Mouse (Mus musculus): ENCODE data around the gene Camkmt. TPM values are rescaled to one million over a fixed set of nuclear protein-coding genes. Genes with fewer than 3 reads are reported as not detected.

Camkmt gene
- polyA plus RNA-seq, 1 experiment from 2014 or later, result 12.1 TPM

- DNase-seq (ENCODE audit: low spot score), result peak; percentile 42
Measured at GRCm38 (mm10) chr17:85485065-85485945, 395.0 kb downstream of the Camkmt start.

GRCm38 (mm10) chr17:85485946-85486533 lies 395.7 kb downstream of the Camkmt start:
- Histone ChIP-seq H3K36me3 (no peaks in the 10 kb centered on the region), H3K27ac (replicated peaks) (peak overlapping the region; percentile 63), H3K27me3 (ENCODE audit: low read depth, poor library complexity, severe bottlenecking) (peaks cover 100% of the 10 kb centered on the region), H3K9me3 (replicated peaks) (no peaks in the 10 kb centered on the region), H3K4me3 (peak overlapping the region; percentile 52), H3K4me1 (peaks cover 55% of the 10 kb centered on the region)
- peak; percentile 60 for DNase-seq (ENCODE audit: low spot score)
- 1% methylated on average over 14 of the region's 14 CpGs for WGBS

More at GRCm38 (mm10) chr17:85485065-85485945, 395.0 kb downstream of the Camkmt start:
- Histone ChIP-seq H3K9me3 (replicated peaks) (no peaks in the 10 kb centered on the region), H3K27ac (replicated peaks) (peak overlapping the region; percentile 63), H3K4me3 (peak overlapping the region; percentile 52), H3K27me3 (ENCODE audit: low read depth, poor library complexity, severe bottlenecking) (peaks cover 100% of the 10 kb centered on the region), H3K4me1 (peaks cover 55% of the 10 kb centered on the region), H3K36me3 (no peaks in the 10 kb centered on the region)
- under 1% methylated on average over 30 of the region's 30 CpGs for WGBS

GRCm38 (mm10) chr17:85486585-85487480 lies 396.5 kb downstream of the Camkmt start:
- Histone ChIP-seq H3K36me3 (no peaks in the 10 kb centered on the region), H3K27me3 (ENCODE audit: low read depth, poor library complexity, severe bottlenecking) (peaks cover 100% of the 10 kb centered on the region), H3K4me3 (peak overlapping the region; percentile 52), H3K4me1 (peaks cover 55% of the 10 kb centered on the region), H3K27ac (replicated peaks) (peak overlapping the region; percentile 80), H3K9me3 (replicated peaks) (no peaks in the 10 kb centered on the region)
- under 1% methylated on average over 52 of the region's 52 CpGs for whole genome bisulfite sequencing
- peak; percentile 83 for DNase-seq (ENCODE audit: low spot score)

GRCm38 (mm10) chr17:85487531-85487930 lies 397.2 kb downstream of the Camkmt start:
- Histone ChIP-seq H3K4me1 (peaks cover 55% of the 10 kb centered on the region), H3K27me3 (ENCODE audit: low read depth, poor library complexity, severe bottlenecking) (peaks cover 100% of the 10 kb centered on the region), H3K27ac (replicated peaks) (no peak overlapping the region), H3K4me3 (no peak overlapping the region), H3K36me3 (no peaks in the 10 kb centered on the region), H3K9me3 (replicated peaks) (no peaks in the 10 kb centered on the region)
- DNase-seq (ENCODE audit: low spot score), result no peak
- WGBS, result 22% methylated on average over 3 of the region's 3 CpGs

DNA sequence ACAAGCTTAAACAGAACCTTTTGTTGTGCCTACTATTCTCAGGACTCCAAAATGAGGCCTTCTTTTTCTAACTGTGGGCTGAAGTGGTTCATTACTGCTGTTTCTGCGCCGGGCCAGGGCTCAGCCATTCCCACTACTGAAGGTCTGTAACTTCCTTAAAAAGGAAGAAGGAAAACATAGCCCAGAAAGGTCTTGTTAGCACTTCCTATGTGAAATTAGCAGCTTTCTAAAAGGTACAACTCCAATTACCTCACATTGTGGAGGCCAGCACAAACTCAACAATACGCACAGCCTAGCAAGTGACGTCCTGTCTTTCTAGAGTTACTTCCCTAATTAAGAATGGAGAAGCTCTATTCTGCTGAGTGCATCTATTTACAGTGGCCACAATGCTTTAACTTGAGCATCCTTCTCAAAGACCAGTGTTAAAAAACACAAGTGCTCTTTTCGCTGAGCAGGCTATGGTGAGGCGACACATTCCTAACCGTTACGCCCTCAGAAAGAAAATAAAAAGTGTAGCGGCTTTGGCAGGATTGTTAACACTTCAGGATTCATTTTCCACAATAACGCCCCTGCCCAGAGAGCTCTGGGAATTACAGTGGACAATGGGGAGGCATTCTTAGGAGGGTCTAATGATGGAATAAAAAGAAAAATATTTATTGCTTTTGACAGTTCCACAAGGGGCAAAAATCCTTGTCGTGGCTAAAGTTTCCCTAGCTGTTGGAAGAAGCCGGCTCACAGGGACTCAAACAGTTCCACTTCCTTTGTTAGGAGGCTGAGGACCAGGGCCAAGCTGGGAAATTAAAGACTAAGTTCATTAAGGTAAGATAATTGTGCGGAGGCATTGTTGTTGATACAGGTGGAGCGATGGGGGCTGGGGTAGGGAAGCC lies 398.5 kb downstream of the Camkmt start:
- H3K27me3 ChIP-seq (ENCODE audit: low read depth, poor library complexity, severe bottlenecking), result peaks cover 100% of the 10 kb centered on the region
- no peak overlapping the region for H3K4me3 ChIP-seq
- no peaks in the 10 kb centered on the region for H3K36me3 ChIP-seq
- 5% methylated on average over 14 of the region's 14 CpGs for WGBS
- H3K4me1 ChIP-seq, result peaks cover 55% of the 10 kb centered on the region
- DNase-seq (ENCODE audit: low spot score), result peak; percentile 34
- H3K9me3 ChIP-seq (replicated peaks), result no peaks in the 10 kb centered on the region
- H3K27ac ChIP-seq (replicated peaks), result no peak overlapping the region

GRCm38 (mm10) chr17:85489488-85489980 lies 399.2 kb downstream of the Camkmt start:
- peaks cover 55% of the 10 kb centered on the region for H3K4me1 ChIP-seq
- peak; percentile 32 for DNase-seq (ENCODE audit: low spot score)
- 4% methylated on average over 10 of the region's 10 CpGs for WGBS

DNA sequence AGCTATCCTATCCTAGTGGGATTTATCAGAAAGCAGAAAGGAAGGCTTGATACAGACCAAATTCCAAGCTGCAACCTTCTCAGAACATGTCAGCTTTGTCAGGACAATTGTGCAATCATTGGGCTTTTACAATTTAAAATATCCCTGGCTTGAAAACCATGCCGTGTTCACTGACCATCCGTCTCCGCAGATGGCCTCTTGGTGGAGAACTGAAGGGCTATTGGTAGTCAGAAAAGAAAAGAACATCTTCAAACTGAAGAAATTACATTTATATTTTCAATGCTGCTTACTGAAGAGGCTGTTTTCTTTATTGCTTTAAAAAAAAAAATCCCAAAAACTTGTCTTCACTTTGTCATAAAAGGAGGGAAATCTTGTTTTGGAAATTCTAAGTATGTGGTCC lies 401.1 kb downstream of the Camkmt start:
- peaks cover 38% of the 10 kb centered on the region for H3K4me1 ChIP-seq
- 0 out of 2 replicates have a peak, but pooled peaks cover 8% of the 10 kb centered on the region for H3K9me3 ChIP-seq (replicated peaks)
- no peaks in the 10 kb centered on the region for H3K36me3 ChIP-seq
- WGBS, result 88% methylated on average over 3 of the region's 3 CpGs
- DNase-seq (ENCODE audit: low spot score), result no peak
- no peak overlapping the region for H3K4me3 ChIP-seq
- peaks cover 89% of the 10 kb centered on the region for H3K27me3 ChIP-seq (ENCODE audit: low read depth, poor library complexity, severe bottlenecking)
- no peak overlapping the region for H3K27ac ChIP-seq (replicated peaks)

More at GRCm38 (mm10) chr17:85489488-85489980, 399.2 kb downstream of the Camkmt start:
- no peaks in the 10 kb centered on the region for H3K9me3 ChIP-seq (replicated peaks)
- no peak overlapping the region for H3K4me3 ChIP-seq
- H3K27me3 ChIP-seq (ENCODE audit: low read depth, poor library complexity, severe bottlenecking), result peaks cover 98% of the 10 kb centered on the region
- no peak overlapping the region for H3K27ac ChIP-seq (replicated peaks)
- no peaks in the 10 kb centered on the region for H3K36me3 ChIP-seq

GRCm38 (mm10) chr17:85493521-85493920 lies 403.2 kb downstream of the Camkmt start:
- Histone ChIP-seq H3K36me3 (no peaks in the 10 kb centered on the region), H3K4me3 (no peak overlapping the region), H3K27me3 (ENCODE audit: low read depth, poor library complexity, severe bottlenecking) (peaks cover 69% of the 10 kb centered on the region), H3K9me3 (replicated peaks) (0 out of 2 replicates have a peak, but pooled peaks cover 8% of the 10 kb centered on the region), H3K4me1 (peaks cover 18% of the 10 kb centered on the region), H3K27ac (replicated peaks) (no peak overlapping the region)
- no peak for DNase-seq (ENCODE audit: low spot score)
- WGBS, result 85% methylated on average over 4 of the region's 4 CpGs

DNA sequence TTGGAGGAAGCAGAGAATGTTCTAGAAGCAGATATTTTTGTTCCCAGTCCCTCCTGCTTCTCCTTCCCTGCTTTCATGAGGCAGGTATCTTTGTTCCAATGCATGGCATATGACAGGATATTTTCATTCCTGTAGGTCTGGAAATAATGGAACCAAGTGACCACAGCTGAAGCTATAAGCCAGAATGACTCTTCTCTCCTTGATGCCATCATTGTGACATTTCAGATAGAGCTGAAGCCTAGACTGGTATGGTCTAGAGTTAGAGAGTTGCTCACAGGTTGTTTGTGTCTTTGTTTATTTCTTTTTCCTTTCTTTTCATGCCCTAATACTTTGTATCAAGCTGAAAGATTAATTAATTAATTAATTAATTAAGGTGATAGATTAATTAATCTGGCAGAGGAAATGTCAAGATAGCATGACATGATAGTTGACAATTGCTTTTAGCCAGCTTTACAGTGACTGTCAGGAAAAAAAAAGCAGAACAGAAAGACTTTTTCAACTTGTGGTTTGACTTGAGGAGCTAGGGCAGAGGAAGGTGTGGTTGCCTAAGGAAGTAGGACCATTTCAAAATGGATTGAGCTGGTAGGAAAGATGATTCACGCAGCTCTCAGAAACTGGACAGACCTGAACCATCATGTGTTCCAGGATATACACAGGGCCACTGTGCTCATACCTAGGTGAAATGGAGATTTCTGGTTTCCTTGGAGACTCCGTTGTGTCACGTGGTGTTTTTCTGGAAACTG lies 404.8 kb downstream of the Camkmt start:
- DNase-seq (ENCODE audit: low spot score), result no peak
- H3K9me3 ChIP-seq (replicated peaks), result 0 out of 2 replicates have a peak, but pooled peaks cover 8% of the 10 kb centered on the region
- no peak overlapping the region for H3K27ac ChIP-seq (replicated peaks)
- no peaks in the 10 kb centered on the region for H3K36me3 ChIP-seq
- 95% methylated on average over 3 of the region's 3 CpGs for WGBS
- H3K4me1 ChIP-seq, result peaks cover under 1% of the 10 kb centered on the region; the same call in 1 of the 2 replicates
- peaks cover 53% of the 10 kb centered on the region for H3K27me3 ChIP-seq (ENCODE audit: low read depth, poor library complexity, severe bottlenecking)
- no peak overlapping the region for H3K4me3 ChIP-seq

DNA sequence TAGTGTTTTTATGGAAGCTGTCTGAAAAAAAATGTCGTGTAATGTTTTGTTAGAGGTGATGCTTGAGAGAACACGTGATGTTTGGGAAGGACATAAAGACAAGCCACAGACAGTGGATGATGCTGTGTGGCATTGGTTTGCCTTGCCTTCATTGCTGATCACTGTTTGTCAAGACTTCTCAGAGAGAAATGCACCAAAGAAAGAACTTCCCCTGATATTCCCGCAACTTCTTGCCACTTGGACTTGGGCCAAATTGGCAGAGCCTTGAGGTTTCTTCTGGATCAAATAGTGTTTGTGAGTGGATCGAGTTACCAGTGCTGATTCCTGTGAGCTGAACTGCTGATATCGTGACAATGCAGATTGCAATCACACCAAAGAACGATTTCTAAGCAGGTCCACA lies 405.5 kb downstream of the Camkmt start:
- Histone ChIP-seq H3K27me3 (ENCODE audit: low read depth, poor library complexity, severe bottlenecking) (peaks cover 46% of the 10 kb centered on the region), H3K36me3 (no peaks in the 10 kb centered on the region), H3K4me3 (no peak overlapping the region), H3K27ac (replicated peaks) (no peak overlapping the region), H3K4me1 (no peaks in the 10 kb centered on the region), H3K9me3 (replicated peaks) (0 out of 2 replicates have a peak, but pooled peaks cover 8% of the 10 kb centered on the region)
- WGBS, result 93% methylated on average over 6 of the region's 6 CpGs
- no peak for DNase-seq (ENCODE audit: low spot score)

DNA sequence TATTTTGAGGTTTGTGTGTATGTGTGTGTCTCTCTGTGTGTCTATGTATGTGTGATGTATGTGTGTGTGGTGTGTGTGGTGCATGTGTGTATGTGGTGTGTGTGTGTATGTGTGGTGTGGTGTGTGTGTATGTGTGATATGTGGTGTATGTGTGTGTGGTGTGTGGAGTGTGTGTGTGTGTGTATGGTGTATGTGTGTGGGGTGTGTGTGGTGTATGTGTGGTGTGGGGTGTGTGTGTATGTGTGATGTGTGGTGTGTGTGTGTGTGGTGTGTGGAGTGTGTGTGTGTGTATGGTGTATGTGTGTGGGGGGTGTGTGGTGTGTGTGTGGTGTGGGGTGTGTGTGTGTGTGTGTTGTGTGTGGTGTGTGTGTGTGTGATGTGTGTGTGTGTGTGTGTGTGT lies 414.5 kb downstream of the Camkmt start:
- Histone ChIP-seq H3K27ac (replicated peaks) (no peak overlapping the region), H3K4me3 (no peak overlapping the region), H3K27me3 (ENCODE audit: low read depth, poor library complexity, severe bottlenecking) (no peaks in the 10 kb centered on the region; the same call in 1 of the 2 replicates), H3K36me3 (no peaks in the 10 kb centered on the region), H3K9me3 (replicated peaks) (no peaks in the 10 kb centered on the region), H3K4me1 (peaks cover 5% of the 10 kb centered on the region; the same call in 1 of the 2 replicates)
- DNase-seq (ENCODE audit: low spot score), result no peak
